Mouse (Mus musculus) hindbrain, embryonic 16.5 days (tissue): ENCODE data around the gene Cmtr1. TPM values are rescaled to one million over a fixed set of nuclear protein-coding genes. Genes with fewer than 3 reads are reported as not detected.

Source experiments
- ATAC-seq: fragments of 200-750 bp; cut with Nextera tagmentation; 2 replicates; pipeline ENCODE4 v1.8.0; 2017; ENCODE audit warnings: moderate TSS enrichment, moderate library complexity
- H3K27ac ChIP-seq: fragments of 300-500 bp; sonication (generic); 2 replicates; pipeline ENCODE4 v1.5.1; 2014; ENCODE audit warnings: low read depth, mild to moderate bottlenecking, control low read depth, low read length, moderate library complexity
- H3K27me3 ChIP-seq: fragments of 300-500 bp; sonication (generic); replicated peaks from 2 replicates; pipeline ENCODE4 v1.6.1; 2014; ENCODE audit warnings: low read length; ENCODE audit not compliant: control insufficient read depth, insufficient read depth
- H3K36me3 ChIP-seq: fragments of 300-500 bp; sonication (generic); 2 replicates; pipeline ENCODE4 v1.6.1; 2014; ENCODE audit warnings: mild to moderate bottlenecking, low read length, moderate library complexity, mixed read lengths; ENCODE audit not compliant: control insufficient read depth, insufficient read depth
- H3K4me1 ChIP-seq: fragments of 300-500 bp; sonication (generic); 2 replicates; pipeline ENCODE4 v1.6.1; 2014; ENCODE audit warnings: low read depth, low read length; ENCODE audit not compliant: control insufficient read depth, insufficient read depth
- H3K4me2 ChIP-seq: fragments of 300-500 bp; sonication (generic); 2 replicates; pipeline ENCODE4 v1.6.1; 2014; ENCODE audit warnings: mild to moderate bottlenecking, low read length, control low read depth, moderate library complexity
- H3K4me3 ChIP-seq: fragments of 300-500 bp; sonication (generic); 2 replicates; pipeline ENCODE4 v1.5.1; 2014; ENCODE audit warnings: mild to moderate bottlenecking, low read length, control low read depth, moderate library complexity
- H3K9ac ChIP-seq: fragments of 300-500 bp; sonication (generic); 2 replicates; pipeline ENCODE4 v1.6.1; 2014; ENCODE audit warnings: low read depth, mild to moderate bottlenecking, control low read depth, low read length, moderate library complexity
- H3K9me3 ChIP-seq: fragments of 300-500 bp; sonication (generic); 2 replicates; pipeline ENCODE4 v1.6.1; 2014; ENCODE audit warnings: mild to moderate bottlenecking, low read length, moderate library complexity; ENCODE audit not compliant: control insufficient read depth
- WGBS: fragments of 180-500 bp; shearing (Covaris S2); extraction: QIAGEN DNeasy Blood & Tissue Kit; methylation state at CpG from one replicate; pipeline ENCODE4 v1.1.7; 2014; 5-methylcytosine and 5-hydroxymethylcytosine counted together
- polyA plus RNA-seq: library from polyadenylated mRNA; unstranded; fragments of >200 nt; fragmentation: Nextera tagmentation; extraction: Ambion mirVana; gene quantifications from 2 replicates; pipeline ENCODE4 v1.2.1, GENCODE M21; 2015

Cmtr1 gene
- polyA plus RNA-seq, 1 experiment from 2014 or later: 106 TPM

GRCm38 (mm10) chr17:29660762-29661391 is 482 bp downstream of the Cmtr1 start:
- ATAC-seq: peak; percentile 80
- peak overlapping the region; percentile 95 for H3K4me3 ChIP-seq
- H3K4me1 ChIP-seq: peaks cover 10% of the 10 kb centered on the region
- H3K27ac ChIP-seq: peak overlapping the region; percentile 92
- peak overlapping the region; percentile 89 for H3K4me2 ChIP-seq
- H3K9ac ChIP-seq: peak overlapping the region; percentile 98
- H3K27me3 ChIP-seq: no peaks in the 10 kb centered on the region
- H3K36me3 ChIP-seq: no peaks in the 10 kb centered on the region
- no peaks in the 10 kb centered on the region for H3K9me3 ChIP-seq
- WGBS: 1% methylated on average over 28 of the region's 41 CpGs

GRCm38 (mm10) chr17:29662145-29662544 is 1.8 kb downstream of the Cmtr1 start:
- no peaks in the 10 kb centered on the region for H3K36me3 ChIP-seq
- 91% methylated on average over 6 of the region's 6 CpGs for WGBS

GRCm38 (mm10) chr17:29668051-29668986 is 7.9 kb downstream of the Cmtr1 start:
- no peak overlapping the region for H3K4me2 ChIP-seq
- peak overlapping the region; percentile 50 for H3K9ac ChIP-seq
- peak; percentile 77 for ATAC-seq
- 69% methylated on average over 10 of the region's 10 CpGs for WGBS
- H3K4me3 ChIP-seq: no peak overlapping the region
- H3K4me1 ChIP-seq: peaks cover 8% of the 10 kb centered on the region; the same call in 1 of the 2 replicates
- no peaks in the 10 kb centered on the region for H3K36me3 ChIP-seq
- peak overlapping the region; percentile 74 for H3K27ac ChIP-seq
- H3K9me3 ChIP-seq: no peaks in the 10 kb centered on the region
- no peaks in the 10 kb centered on the region for H3K27me3 ChIP-seq

More at GRCm38 (mm10) chr17:29662145-29662544, 1.8 kb downstream of the Cmtr1 start:
- Histone ChIP-seq H3K4me3 (no peak overlapping the region), H3K9me3 (no peaks in the 10 kb centered on the region), H3K9ac (no peak overlapping the region; the same call in 1 of the 2 replicates), H3K4me1 (peaks cover 10% of the 10 kb centered on the region), H3K27ac (no peak overlapping the region), H3K27me3 (no peaks in the 10 kb centered on the region), H3K4me2 (no peak overlapping the region)
- no peak for ATAC-seq

- 0 out of 2 replicates have a peak, but pooled peaks cover 2% of the 10 kb centered on the region for H3K36me3 ChIP-seq
- H3K4me3 ChIP-seq: no peak overlapping the region
- no peak for ATAC-seq
- no peaks in the 10 kb centered on the region for H3K27me3 ChIP-seq
- H3K9ac ChIP-seq: no peak overlapping the region
- H3K4me2 ChIP-seq: no peak overlapping the region
- 79% methylated on average over 4 of the region's 4 CpGs for WGBS
- peaks cover 8% of the 10 kb centered on the region; the same call in 1 of the 2 replicates for H3K4me1 ChIP-seq
- no peak overlapping the region; the same call in 1 of the 2 replicates for H3K27ac ChIP-seq
- no peaks in the 10 kb centered on the region for H3K9me3 ChIP-seq
These were observed 8.6 kb downstream of the Cmtr1 start for GRCm38 (mm10) chr17:29669030-29669429.

- Histone ChIP-seq H3K9ac (no peak overlapping the region), H3K27ac (no peak overlapping the region), H3K4me2 (no peak overlapping the region), H3K4me3 (no peak overlapping the region), H3K9me3 (no peaks in the 10 kb centered on the region), H3K27me3 (no peaks in the 10 kb centered on the region), H3K4me1 (peaks cover 8% of the 10 kb centered on the region; the same call in 1 of the 2 replicates), H3K36me3 (peaks cover 8% of the 10 kb centered on the region; the same call in 1 of the 2 replicates)
- ATAC-seq: no peak
These were observed 9.5 kb downstream of the Cmtr1 start for GRCm38 (mm10) chr17:29669936-29670335.

- ATAC-seq: no peak
These were observed 10.6 kb downstream of the Cmtr1 start for GRCm38 (mm10) chr17:29671021-29671420.

GRCm38 (mm10) chr17:29673325-29673724 is 12.9 kb downstream of the Cmtr1 start:
- Histone ChIP-seq H3K9me3 (no peaks in the 10 kb centered on the region), H3K9ac (no peak overlapping the region), H3K36me3 (peaks cover 28% of the 10 kb centered on the region), H3K27me3 (no peaks in the 10 kb centered on the region), H3K27ac (no peak overlapping the region), H3K4me3 (no peak overlapping the region), H3K4me2 (no peak overlapping the region), H3K4me1 (peaks cover 3% of the 10 kb centered on the region; the same call in 1 of the 2 replicates)
- WGBS: 95% methylated on average over 4 of the region's 4 CpGs
- no peak for ATAC-seq

More at GRCm38 (mm10) chr17:29671021-29671420, 10.6 kb downstream of the Cmtr1 start:
- H3K4me1 ChIP-seq: peaks cover 8% of the 10 kb centered on the region; the same call in 1 of the 2 replicates
- H3K27ac ChIP-seq: no peak overlapping the region
- peaks cover 16% of the 10 kb centered on the region; the same call in 1 of the 2 replicates for H3K36me3 ChIP-seq
- no peak overlapping the region for H3K9ac ChIP-seq
- no peaks in the 10 kb centered on the region for H3K9me3 ChIP-seq
- no peak overlapping the region for H3K4me3 ChIP-seq
- no peaks in the 10 kb centered on the region for H3K27me3 ChIP-seq
- no peak overlapping the region for H3K4me2 ChIP-seq
- 66% methylated on average over 2 of the region's 2 CpGs for WGBS

- no peak overlapping the region for H3K9ac ChIP-seq
- H3K27me3 ChIP-seq: no peaks in the 10 kb centered on the region
- no peak overlapping the region for H3K4me3 ChIP-seq
- H3K27ac ChIP-seq: no peak overlapping the region
- no peak overlapping the region for H3K4me2 ChIP-seq
- WGBS: 92% methylated on average over 8 of the region's 8 CpGs
- no peaks in the 10 kb centered on the region for H3K9me3 ChIP-seq
- H3K36me3 ChIP-seq: peaks cover 37% of the 10 kb centered on the region
- no peak for ATAC-seq
- H3K4me1 ChIP-seq: no peaks in the 10 kb centered on the region; the same call in 1 of the 2 replicates
These were observed 18.1 kb downstream of the Cmtr1 start for GRCm38 (mm10) chr17:29678526-29678925.
